Mouse (Mus musculus): ENCODE measurements around the gene Nfib. TPM values are rescaled to one million over a fixed set of nuclear protein-coding genes. Genes with fewer than 3 reads are reported as not detected.

The Nfib gene
- polyA plus RNA-seq, 1 experiment = 48.1 TPM

- no peak for TF ChIP-seq CTCF (IDR thresholded peaks at IDR 0.05; ENCODE audit: insufficient read depth, low read length)
- no peak for TF ChIP-seq POLR2A (IDR thresholded peaks at IDR 0.05; ENCODE audit: borderline replicate concordance, extremely low read depth, low read depth, low read length)
Measured at GRCm38 (mm10) chr4:82555673-82556171, 149.8 kb downstream of the Nfib start.

GRCm38 (mm10) chr4:82553658-82554057 is 151.9 kb downstream of the Nfib start:
- DNase-seq = no peak
- TF ChIP-seq POLR2A (IDR thresholded peaks at IDR 0.05; ENCODE audit: borderline replicate concordance, extremely low read depth, low read depth, low read length) (no peak), CTCF (IDR thresholded peaks at IDR 0.05; ENCODE audit: insufficient read depth, low read length) (no peak)
- 62% methylated on average over 3 of the region's 3 CpGs for WGBS
- H3K4me1 ChIP-seq (ENCODE audit: control insufficient read depth, insufficient read depth, low read length) = no peaks in the 10 kb centered on the region
- no peak overlapping the region for H3K4me3 ChIP-seq (replicated peaks; ENCODE audit: extremely low read depth, low read depth, low read length)

More at GRCm38 (mm10) chr4:82555673-82556171, 149.8 kb downstream of the Nfib start:
- Histone ChIP-seq H3K4me3 (replicated peaks; ENCODE audit: extremely low read depth, low read depth, low read length) (no peak overlapping the region), H3K4me1 (ENCODE audit: control insufficient read depth, insufficient read depth, low read length) (no peaks in the 10 kb centered on the region)
- no peak for DNase-seq
- WGBS = 68% methylated on average over 16 of the region's 16 CpGs

GRCm38 (mm10) chr4:82552238-82552637 is 153.3 kb downstream of the Nfib start:
- DNase-seq = no peak
- no peak overlapping the region for H3K4me3 ChIP-seq (replicated peaks; ENCODE audit: extremely low read depth, low read depth, low read length)
- no peaks in the 10 kb centered on the region for H3K4me1 ChIP-seq (ENCODE audit: control insufficient read depth, insufficient read depth, low read length)
- 56% methylated on average over 7 of the region's 7 CpGs for WGBS
- TF ChIP-seq POLR2A (IDR thresholded peaks at IDR 0.05; ENCODE audit: borderline replicate concordance, extremely low read depth, low read depth, low read length) (no peak), CTCF (IDR thresholded peaks at IDR 0.05; ENCODE audit: insufficient read depth, low read length) (no peak)

- WGBS = 78% methylated on average over 10 of the region's 10 CpGs
- Histone ChIP-seq H3K4me3 (replicated peaks; ENCODE audit: extremely low read depth, low read depth, low read length) (no peak overlapping the region), H3K4me1 (ENCODE audit: control insufficient read depth, insufficient read depth, low read length) (no peaks in the 10 kb centered on the region)
- no peak for DNase-seq
- no peak for TF ChIP-seq POLR2A (IDR thresholded peaks at IDR 0.05; ENCODE audit: borderline replicate concordance, extremely low read depth, low read depth, low read length)
- TF ChIP-seq CTCF (IDR thresholded peaks at IDR 0.05; ENCODE audit: insufficient read depth, low read length) = no peak
Measured at GRCm38 (mm10) chr4:82549762-82550380, 155.7 kb downstream of the Nfib start.

GRCm38 (mm10) chr4:82548247-82548646 is 157.3 kb downstream of the Nfib start:
- no peak overlapping the region for H3K4me3 ChIP-seq (replicated peaks; ENCODE audit: extremely low read depth, low read depth, low read length)
- TF ChIP-seq CTCF (IDR thresholded peaks at IDR 0.05; ENCODE audit: insufficient read depth, low read length) (no peak), POLR2A (IDR thresholded peaks at IDR 0.05; ENCODE audit: borderline replicate concordance, extremely low read depth, low read depth, low read length) (no peak)
- WGBS = 91% methylated on average over 1 of the region's 1 CpGs
- H3K4me1 ChIP-seq (ENCODE audit: control insufficient read depth, insufficient read depth, low read length) = no peaks in the 10 kb centered on the region
- no peak for DNase-seq

GRCm38 (mm10) chr4:82543936-82544335 is 161.6 kb downstream of the Nfib start:
- Histone ChIP-seq H3K4me3 (replicated peaks; ENCODE audit: extremely low read depth, low read depth, low read length) (no peak overlapping the region), H3K4me1 (ENCODE audit: control insufficient read depth, insufficient read depth, low read length) (peaks cover 8% of the 10 kb centered on the region; the same call in 1 of the 2 replicates)
- TF ChIP-seq CTCF (IDR thresholded peaks at IDR 0.05; ENCODE audit: insufficient read depth, low read length) (no peak), POLR2A (IDR thresholded peaks at IDR 0.05; ENCODE audit: borderline replicate concordance, extremely low read depth, low read depth, low read length) (no peak)
- DNase-seq = no peak
- 86% methylated on average over 3 of the region's 3 CpGs for WGBS

GRCm38 (mm10) chr4:82543398-82543740 is 162.2 kb downstream of the Nfib start:
- DNase-seq = no peak
- 91% methylated on average over 4 of the region's 4 CpGs for WGBS
- H3K4me1 ChIP-seq (ENCODE audit: control insufficient read depth, insufficient read depth, low read length) = peaks cover 8% of the 10 kb centered on the region; the same call in 1 of the 2 replicates
- TF ChIP-seq CTCF (IDR thresholded peaks at IDR 0.05; ENCODE audit: insufficient read depth, low read length) = no peak
- no peak for TF ChIP-seq POLR2A (IDR thresholded peaks at IDR 0.05; ENCODE audit: borderline replicate concordance, extremely low read depth, low read depth, low read length)
- H3K4me3 ChIP-seq (replicated peaks; ENCODE audit: extremely low read depth, low read depth, low read length) = no peak overlapping the region

GRCm38 (mm10) chr4:82542656-82543397 is 162.7 kb downstream of the Nfib start:
- no peak for DNase-seq
- Histone ChIP-seq H3K4me1 (ENCODE audit: control insufficient read depth, insufficient read depth, low read length) (peaks cover 8% of the 10 kb centered on the region; the same call in 1 of the 2 replicates), H3K4me3 (replicated peaks; ENCODE audit: extremely low read depth, low read depth, low read length) (no peak overlapping the region)
- 79% methylated on average over 10 of the region's 10 CpGs for WGBS
- TF ChIP-seq CTCF (IDR thresholded peaks at IDR 0.05; ENCODE audit: insufficient read depth, low read length) (no peak), POLR2A (IDR thresholded peaks at IDR 0.05; ENCODE audit: borderline replicate concordance, extremely low read depth, low read depth, low read length) (no peak)

- Histone ChIP-seq H3K4me1 (ENCODE audit: control insufficient read depth, insufficient read depth, low read length) (peaks cover 8% of the 10 kb centered on the region), H3K4me3 (replicated peaks; ENCODE audit: extremely low read depth, low read depth, low read length) (no peak overlapping the region)
- WGBS = 30% methylated on average over 7 of the region's 7 CpGs
- TF ChIP-seq CTCF (IDR thresholded peaks at IDR 0.05; ENCODE audit: insufficient read depth, low read length) (peak; percentile 60), POLR2A (IDR thresholded peaks at IDR 0.05; ENCODE audit: borderline replicate concordance, extremely low read depth, low read depth, low read length) (no peak)
- DNase-seq = peak; percentile 52
Measured at GRCm38 (mm10) chr4:82541894-82542510, 163.5 kb downstream of the Nfib start.

Data from lung, adult 2 months (tissue).